Mouse (Mus musculus) adrenal gland, postnatal 25 days (tissue): ENCODE results near the gene Mrpl27. TPM values are rescaled to one million over a fixed set of nuclear protein-coding genes. Genes with fewer than 3 reads are reported as not detected.
"Not testable (repeated sequence)": the region's sequence is repeated elsewhere in the genome, so short reads cannot be mapped to it uniquely, and the experiment has no call there.

Experiments
- DNase-seq: peaks from one replicate; pipeline ENCODE4 v3.0.0; 2021; ENCODE audit warnings: mixed read lengths
- long read RNA-seq: library from polyadenylated mRNA; stranded (forward); transcript quantifications from one replicate; pipeline ENCODE4 v2.0.0, GENCODE M21; 2021
- total RNA-seq: library from RNA; stranded (reverse); gene quantifications from 2 replicates; pipeline ENCODE4 v1.2.3, GENCODE M21; 2021

Mrpl27 gene
- 74.4 and 84.2 TPM in 2 replicates for total RNA-seq
- long read RNA-seq, transcript Mrpl27-202 (4 exons, 439 nt): minor isoform, 5 of 72 reads
- long read RNA-seq, transcript Mrpl27-201 (4 exons, 756 nt): major isoform, 64 of 72 reads
- long read RNA-seq, partial matches to known transcripts: 0 of 72 reads
- long read RNA-seq, other reads (novel, unspliced or antisense): 3 of 72 reads

DNA sequence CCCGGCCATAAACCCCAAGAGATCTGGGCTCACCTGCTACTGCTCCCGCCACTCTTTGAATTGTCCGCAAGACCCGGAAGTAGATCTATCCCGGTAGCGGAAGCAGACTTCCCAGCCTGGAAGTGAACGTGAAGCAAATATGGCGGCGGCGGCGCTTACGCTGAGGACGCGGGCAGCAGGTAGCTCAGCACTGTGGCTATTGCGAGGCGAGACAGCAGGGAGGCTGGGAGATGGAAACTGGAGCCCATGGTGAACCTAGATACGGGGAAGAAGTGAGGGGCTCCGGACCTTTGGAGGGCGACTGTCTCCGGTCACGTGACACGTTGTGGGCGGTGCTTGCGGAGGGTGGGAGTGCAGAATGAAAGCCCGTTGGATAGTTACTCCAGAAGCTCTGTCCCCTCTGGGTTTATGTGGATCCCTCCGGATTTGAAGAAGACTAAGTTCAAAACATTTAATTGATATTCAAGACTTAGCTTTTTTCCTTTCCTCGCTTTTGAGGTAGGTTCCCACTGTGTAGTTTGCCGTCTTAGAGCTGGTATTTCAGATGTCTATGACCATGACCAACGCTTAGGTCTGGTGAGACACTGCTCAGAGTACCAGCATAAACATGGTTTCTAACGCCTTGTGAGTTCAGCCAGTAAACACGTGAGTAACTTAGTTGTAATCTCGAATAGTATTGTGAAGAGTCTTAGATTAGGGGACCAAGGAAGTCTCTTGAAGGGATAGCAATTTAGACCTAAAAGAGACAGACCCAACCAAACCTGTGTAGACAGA is at the start of gene Mrpl27, which contains the start of gene Eme1:
Gene Mrpl27, plus strand, starts transcription at position 105 of the 774 bp plus-strand sequence.
Gene Eme1, minus strand, starts transcription at position 302 of the 774 bp plus-strand sequence.
- DNase-seq: peak; percentile 86

DNA sequence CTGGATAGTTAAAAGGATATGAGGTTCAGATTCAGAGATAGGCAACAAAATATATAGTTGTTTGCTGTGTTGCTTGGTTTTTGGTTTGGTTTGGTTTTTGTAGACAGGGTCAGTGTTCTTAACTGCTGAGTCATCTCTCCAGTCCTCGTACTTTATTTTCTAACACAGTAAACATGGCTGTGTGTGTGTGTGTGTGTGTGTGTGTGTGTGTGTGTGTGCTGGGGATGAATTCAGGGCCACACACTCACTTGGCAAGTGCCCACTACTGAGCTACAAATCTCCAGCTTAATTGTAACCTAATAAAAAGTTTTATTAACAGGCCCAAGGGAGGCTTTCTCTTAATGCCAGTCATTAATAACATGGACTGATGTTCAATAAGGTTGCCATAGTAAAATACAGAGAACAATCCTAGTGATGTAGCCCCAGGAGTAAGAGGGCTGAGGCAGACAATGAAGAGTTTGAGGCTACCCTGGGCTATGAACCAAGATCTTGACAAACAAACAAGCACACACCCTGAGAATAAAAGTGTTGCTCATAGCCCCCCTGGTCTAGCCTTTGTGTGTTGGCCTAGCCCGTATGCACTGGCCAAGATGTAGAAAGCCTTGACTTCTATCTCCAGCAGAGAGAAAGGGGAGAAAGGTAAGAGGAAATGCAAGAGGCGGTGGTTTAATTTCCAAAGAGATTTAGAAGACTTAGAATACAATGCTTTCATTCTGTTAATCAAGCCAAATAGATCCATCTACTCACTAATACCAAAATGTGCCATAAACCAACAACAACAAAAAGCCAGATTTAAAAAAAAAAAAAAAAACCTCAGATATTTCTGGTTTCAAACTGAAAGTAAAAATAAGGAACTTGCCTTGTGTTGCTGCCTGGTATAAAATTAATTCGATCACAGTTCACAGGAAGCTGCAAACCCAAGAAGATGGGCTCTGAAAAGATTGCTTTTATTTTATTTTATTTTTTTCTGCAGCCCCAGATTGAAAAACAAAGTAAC is 42.5 kb upstream of the Mrpl27 start:
- peak; percentile 46 for DNase-seq

DNA sequence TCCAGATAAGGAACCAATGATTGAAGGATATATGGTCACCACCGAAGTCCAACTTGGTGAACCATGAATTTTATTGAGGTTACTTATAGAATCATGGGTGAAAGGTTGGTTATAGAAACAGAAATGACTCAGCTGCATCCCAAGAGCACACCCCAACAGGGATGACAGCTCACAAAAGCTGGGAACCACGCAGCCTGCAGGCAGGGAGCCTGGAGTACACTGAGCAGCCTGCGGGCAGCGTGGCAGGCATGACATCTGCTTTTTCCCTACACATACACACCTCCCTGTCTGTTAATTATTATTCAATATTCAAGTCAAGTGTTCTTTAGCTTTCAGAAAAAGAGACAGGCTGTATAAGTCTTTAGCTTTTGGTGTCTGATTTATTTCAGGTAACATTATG is 39.0 kb upstream of the Mrpl27 start:
- DNase-seq: no peak

DNA sequence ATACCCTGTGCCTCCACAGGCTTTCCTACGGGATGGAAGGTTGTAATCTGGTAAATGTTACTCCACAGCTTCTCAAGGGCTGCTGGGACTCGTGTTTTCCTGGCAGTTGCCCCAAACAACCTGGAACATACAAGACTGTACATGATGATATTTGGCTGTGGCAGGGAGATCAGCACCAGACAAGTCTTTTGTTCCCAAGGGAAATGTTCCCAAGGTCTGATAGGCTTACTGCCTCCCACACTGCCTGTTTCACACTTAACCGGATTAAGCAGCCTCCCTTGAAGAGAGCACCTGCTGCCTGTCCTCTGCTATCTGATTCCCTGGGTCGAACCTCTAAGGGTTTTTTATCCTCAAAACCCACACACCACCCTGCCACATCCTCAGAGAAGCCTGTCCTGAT is 38.1 kb upstream of the Mrpl27 start:
- DNase-seq: no peak

DNA sequence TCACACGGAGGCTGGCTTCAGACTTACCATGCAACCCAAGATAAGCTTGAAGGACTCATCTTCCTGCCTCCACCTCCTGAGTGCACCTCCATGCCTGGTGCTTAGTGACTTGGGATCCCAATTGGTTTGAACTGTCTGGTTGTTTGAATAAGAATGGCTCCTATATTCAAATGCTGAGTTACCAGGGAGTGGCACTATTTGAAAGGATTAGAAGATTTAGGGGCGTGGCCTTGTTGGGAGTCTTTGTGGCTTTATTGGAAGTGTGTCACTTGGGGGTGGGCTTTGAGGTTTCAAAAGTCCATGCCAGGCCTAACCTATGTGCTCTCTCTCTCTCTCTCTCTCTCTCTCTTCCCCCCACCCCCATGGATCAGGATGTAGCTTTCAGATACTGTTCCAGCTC is 35.9 kb upstream of the Mrpl27 start:
- DNase-seq: no peak

DNA sequence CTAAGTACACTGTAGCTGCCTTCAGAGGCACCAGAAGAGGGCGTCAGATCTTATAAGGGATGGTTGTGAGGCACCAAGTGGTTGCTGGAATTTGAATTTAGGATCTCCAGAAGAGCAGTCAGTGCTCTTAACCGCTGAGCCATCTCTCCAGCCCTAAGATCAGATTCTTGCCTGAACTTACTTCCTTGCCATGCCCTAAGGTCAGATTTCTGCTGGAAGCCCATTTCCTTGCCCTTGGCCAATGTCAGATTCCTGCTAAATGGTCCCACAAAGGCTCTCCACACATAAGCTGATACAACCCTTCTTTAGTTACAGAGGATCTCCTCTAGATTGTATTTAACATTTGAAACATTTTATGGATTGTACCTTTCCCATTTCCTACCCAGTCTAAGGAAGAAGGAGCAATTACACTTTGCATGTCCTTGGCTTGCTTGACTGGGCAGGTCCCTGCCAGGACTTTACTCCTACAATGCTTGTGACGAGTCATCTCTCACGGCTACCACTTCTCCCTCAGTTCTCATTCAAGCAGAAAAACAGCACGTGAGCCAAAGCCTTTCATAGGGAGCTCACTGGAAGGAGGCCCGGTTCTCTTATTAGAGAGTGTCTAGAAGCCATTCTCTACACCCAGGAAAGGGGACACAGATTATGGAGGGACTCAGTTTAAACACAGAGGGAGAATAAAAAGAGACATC is 32.7 kb upstream of the Mrpl27 start:
- DNase-seq: no peak

DNA sequence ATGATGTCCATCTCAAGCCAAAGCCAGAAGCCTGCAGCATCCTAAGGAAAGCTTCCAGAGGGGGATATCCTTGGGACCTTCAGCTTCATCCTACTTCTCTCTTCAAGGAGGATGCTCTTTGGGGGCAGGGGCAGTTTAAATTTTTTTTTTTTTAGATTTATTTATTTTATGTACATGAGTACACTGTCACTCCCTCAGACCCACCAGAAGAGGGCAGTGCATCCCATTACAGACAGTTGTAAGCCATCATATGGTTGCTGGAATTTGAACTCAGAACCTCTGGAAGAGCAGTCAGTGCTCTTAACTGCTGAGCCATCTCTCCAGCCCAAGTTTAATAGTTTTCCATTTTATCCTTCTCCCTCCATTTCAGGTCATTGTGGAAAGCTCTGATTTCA is 32.1 kb upstream of the Mrpl27 start:
- no peak for DNase-seq

DNA sequence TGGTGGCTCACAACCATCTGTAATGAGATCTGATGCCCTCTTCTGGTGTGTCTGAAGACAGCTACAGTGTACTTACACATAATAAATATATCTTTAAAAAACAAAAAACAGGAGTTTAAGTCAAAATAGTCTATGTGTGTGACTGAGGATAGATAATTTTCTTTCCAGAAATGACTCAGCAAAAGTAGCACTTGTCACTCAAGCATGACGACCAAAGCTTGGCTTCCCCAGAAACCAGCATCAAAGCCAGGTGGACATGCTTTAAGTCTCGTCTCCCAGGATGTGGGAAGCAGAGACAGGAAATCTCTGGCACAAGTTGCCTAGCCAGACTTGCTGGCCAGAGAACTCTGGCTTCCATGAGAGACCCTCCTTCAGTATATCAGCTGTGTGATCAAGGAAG is 31.4 kb upstream of the Mrpl27 start:
- no peak for DNase-seq

DNA sequence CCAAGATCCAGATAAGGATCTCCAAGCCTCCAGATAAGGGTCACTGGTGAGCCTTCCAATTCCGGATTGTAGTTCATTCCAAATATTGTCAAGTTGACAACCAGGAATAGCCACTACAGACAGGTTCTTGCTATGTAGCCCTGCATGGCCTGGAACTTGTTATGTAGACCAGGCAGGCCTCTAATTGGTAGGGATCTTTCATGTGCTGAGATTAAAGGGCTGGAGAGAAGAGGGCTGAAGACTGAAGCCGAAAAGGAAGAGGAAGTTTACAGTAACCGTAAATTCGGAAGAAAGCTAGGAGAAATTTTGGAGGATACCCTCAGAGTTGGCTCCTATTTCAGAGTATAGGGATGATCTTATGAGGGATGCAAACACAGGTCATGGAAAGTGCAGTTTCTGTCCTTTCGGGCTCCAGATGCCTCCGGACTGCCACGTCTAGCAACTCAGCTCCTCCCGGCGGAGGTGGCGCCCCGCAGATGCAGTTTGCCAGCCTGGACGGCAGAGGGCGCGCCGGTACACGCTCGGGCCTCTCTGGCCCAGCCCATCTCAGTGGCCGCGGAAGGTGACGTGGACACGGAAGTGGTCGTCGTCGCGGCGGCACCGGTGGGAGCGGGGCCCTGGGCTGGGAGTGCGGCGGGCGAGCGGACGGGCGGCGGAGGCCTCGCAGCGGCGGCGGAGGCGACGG is 24.2 kb upstream of the Mrpl27 start, which contains the start of gene Lrrc59:
Gene Lrrc59, plus strand, starts transcription at position 569 of the 685 bp plus-strand sequence.
- DNase-seq: peak; percentile 96

DNA sequence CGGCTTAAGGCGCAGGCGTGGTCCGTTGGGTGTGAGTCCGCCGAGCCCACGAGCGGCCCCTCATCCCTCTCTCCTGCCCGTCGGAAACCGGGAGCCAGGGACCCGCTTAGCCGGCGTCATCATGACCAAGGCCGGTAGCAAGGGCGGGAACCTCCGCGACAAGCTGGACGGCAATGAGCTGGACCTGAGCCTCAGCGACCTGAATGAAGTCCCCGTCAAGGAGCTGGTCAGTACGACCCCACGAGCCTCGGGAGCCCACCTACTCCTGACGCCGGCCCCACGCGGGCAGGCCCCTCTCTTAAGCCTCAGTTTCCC is 23.7 kb upstream of the Mrpl27 start:
- no peak for DNase-seq

DNA sequence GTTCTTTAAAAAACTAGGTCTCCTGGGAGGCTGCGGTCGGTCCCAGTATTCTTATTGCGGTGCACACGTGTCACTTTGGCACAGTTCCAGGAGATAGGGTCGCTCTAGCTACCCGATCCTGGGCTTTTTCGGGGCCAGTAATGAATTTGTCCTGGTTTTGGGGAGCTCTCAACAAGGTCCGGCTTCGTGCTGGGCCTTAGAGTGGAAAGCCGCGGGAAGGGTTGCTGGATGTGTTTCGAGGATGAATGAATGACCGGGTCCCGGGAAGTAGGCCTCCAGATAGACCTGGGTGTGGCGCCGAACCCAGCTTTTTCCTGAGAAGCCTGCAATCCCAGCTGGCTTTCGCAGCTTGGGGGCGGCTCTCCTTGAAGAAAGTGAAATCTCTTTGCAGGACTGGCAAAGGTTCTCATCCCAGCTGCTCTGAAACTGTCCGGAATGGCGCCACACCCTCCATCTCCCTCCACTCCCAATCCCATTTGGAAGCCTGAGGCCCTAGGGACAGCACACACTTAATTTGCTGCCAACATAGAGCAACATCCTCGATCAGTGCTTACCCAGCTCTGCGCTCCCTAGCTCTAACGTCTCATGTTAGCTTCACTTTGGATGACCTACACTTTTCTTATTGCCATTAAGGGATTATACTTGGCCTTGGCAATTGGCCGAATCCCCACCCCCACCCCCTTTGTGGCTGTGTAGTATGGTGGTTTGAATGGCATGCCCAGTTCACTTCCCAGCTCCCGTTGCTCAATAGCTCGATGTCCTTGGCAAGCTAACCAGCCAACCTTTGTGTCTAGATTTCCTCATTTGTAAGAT is 23.2 kb upstream of the Mrpl27 start:
- DNase-seq: peak; percentile 52

DNA sequence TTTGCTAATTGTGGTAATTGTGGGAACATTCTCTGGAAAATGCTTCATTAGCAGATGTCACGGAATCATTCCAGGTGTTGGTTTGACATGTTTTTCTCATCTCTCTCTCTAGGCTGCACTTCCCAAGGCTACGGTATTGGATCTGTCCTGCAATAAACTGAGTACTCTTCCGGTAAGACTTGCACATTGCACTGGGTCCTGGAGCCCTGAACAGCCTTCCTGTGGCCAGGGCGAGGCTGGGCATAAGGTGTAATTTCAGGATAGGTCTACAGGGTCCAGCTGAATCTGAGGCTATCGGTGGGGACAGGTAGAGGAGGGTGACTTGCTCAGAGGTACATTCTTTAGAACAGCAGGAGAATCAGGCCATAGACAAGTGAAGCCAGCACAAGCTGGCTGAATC is 21.6 kb upstream of the Mrpl27 start:
- no peak for DNase-seq

DNA sequence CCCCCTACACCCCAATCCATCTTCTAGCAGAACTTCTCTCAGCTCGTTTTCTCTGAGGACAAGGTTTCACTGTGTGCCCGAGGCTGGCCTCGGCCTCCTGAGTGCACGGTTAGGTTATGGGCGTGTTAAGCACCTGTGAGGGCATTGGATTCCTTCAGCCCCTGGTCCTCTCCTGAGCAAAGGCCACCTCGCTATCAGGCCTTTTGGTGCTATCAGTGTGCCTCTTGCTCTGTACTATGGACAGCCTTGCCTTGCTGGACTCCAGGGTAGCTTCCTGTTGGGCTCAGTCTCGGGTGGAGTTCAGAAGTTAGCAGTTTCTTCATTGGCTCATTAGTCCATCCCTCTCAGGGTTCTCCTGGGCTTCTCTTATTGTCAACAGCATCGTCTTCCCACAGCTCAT is 20.6 kb upstream of the Mrpl27 start:
- DNase-seq: no peak

DNA sequence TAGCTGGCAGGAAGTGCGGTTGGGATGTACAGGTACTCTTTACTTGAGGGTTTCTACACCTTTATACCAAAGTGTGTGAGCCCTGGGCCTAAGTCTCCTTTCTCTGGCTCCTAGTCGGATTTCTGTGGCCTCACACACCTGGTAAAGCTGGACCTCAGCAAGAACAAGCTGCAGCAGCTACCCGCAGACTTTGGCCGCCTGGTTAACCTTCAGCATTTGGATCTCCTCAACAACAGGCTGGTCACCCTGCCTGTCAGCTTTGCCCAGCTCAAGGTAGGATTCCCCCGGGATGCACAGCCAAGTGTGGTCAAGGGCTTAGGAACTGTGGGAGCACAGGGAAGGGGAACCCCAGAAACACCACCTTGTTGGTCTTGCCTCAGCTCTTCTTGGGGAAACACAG is 19.1 kb upstream of the Mrpl27 start:
- DNase-seq: no peak

DNA sequence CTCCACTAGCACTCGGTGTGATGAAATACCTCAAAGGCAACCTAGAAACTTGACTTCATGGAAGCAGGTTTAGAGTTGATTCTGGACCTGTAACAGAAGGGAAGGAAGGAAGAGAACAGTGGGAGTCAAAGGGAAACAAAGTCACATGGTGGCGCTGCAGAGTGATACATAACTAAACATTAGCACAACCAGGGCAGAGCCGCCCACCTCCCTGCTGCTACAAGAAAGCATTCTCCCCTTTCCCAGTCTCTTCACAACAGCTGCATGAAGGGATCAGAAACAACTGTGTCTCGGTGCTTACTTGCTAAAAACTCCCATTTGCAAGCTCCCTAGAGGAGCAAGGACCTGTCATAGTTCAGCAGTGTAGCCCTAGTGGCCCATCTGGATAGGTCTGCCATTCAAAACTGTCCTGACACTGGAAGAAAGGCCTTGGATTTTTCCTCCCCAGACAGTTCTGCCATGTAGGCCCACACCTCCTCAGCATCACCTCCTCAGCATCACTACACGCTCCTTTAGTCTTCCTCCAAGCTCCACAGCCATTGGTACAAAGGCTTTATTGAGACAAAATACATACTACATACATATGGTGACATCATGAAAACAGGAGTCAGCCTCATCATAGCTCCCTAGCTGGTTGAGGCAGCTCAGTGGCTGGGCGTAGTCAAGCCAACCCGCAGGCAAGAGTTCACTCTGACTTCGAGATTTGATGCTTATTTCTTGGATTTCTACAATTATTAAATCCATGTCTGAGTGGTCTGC is 8.9 kb upstream of the Mrpl27 start:
- no peak for DNase-seq

DNA sequence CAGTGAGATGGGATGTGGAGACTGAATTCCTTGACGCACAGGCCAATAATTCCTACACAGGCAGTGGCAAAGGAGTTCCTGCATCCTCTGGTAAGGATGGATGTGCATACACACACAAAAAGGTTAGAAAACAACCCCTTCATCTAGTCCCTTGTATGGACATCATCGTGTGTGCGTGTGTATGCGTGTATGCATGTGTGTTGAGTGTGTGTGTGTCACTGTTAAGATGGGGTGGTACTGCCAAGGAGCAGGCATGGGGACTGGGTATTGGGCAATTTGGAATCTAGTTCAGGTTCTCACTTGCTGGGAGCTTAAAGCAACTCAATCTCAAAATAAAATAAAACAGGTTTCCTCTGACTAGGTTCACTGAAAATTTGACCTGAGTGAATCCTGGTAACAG is 7.1 kb upstream of the Mrpl27 start:
- no peak for DNase-seq

DNA sequence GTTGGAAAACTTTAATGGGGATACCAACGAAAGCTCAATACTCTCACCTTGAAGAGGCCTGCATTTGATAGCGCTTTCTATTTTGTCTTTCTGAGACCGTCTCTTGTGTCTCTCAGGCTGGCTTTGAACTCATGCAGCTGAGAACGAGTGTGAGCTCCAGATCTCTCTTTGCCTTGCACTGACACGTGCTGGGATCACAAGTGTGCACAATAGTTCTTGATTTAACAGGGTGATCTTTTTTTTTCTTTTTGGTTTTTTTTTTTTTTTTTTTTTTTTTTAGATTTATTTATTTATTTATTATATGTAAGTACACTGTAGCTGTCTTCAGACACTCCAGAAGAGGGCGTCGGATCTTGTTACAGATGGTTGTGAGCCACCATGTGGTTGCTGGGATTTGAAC is 2.3 kb upstream of the Mrpl27 start:
- DNase-seq: not testable (repeated sequence)

DNA sequence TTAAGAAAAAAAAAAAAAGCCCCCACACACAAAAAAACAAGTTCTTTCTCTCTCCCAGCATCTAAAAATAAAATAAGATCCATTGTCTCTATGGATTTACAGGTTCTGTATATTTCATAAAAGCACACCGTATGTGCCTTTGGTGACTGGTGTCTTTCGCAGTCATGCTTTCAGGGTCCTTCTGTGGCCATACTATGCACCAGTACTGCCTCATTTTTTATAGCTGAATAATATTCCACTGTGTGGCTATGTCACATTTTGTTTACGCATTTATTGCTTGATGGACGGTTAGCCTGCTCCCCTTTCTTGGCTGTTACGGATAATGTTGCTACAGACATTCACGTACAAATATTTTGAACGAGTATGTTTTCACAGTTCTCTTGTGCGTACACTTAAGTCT is 594 bp upstream of the Mrpl27 start:
- DNase-seq: no peak

DNA sequence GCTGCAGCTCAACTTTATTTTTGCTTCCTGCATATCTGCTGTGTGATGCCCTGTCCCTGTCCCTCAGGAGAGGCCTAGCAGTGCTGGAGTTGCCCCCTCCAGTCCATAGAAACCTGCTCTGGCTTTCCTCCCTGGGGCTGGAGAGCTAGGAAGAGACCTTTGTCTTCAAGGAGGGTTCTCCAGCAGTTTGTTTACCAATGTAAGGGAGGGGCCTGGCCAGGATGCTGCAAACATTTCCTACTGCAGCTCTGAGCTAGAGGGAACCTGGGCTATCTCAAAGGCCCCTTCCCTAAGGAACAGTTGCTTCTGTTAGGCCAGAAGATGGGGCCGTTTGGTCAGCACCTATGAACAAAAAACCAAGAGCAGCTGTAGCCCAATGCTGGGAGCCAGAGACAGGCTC is 7.8 kb downstream of the Mrpl27 start:
- DNase-seq: no peak

DNA sequence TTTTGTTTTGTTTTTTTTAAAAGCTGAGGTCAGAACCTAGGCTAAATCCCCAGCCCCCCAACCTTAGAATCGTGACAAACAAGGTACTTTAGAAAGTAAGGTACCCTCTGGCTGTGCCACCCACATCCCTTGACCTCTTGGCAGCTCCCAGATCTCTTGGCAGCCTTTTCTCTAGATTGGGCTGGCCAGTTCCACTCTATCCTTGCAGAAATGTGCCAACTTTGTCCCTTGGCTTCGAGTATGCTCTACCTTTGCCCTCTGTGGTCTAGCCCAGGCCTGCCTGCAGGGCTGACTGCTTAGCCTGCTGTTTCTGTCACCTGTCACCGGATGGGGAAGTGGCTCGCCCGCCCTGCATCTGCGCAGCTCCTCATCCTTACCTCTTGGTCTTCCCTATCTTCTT is 11.7 kb downstream of the Mrpl27 start:
- DNase-seq: no peak
